Mouse (Mus musculus) NIH3T3 (cell line): ENCODE results near the gene Scgb2a2.
A peak's percentile ranks its signal among the peaks of the same experiment; 100 is the strongest.
"Not testable (repeated sequence)": the region's sequence is repeated elsewhere in the genome, so short reads cannot be mapped to it uniquely, and the experiment has no call there.

Experiments
- DNase-seq: peaks from one replicate; pipeline ENCODE4 v3.0.0-alpha.2; 2012; ENCODE audit warnings: low read depth

The Scgb2a2 gene

DNA sequence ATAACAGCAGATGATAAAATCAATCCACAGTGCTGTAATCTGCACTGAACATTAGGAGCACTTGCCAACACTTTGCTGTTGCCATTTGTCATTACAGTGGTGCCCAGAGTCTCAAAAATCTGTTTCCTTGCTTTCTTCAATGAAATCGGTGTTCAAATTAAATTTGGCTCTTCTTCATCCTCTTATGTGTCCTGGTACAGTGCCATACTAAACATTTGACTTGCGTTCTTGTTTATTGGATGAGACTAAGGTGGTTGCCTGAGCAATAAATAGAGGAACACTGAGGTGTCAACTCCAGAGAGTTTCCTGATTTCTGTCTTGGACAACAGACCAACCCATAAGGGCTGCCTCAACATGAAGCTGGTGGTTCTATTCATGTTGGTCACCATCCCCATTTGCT is at the start of gene Scgb2a2:
TSS of gene Scgb2a2 (plus strand) at position 301 of the 400 bp plus-strand sequence.
- DNase-seq = no peak

GRCm38 (mm10) chr19:9836581-9837340 is 10.6 kb upstream of the Scgb2a2 start:
- DNase-seq = not testable (repeated sequence)

DNA sequence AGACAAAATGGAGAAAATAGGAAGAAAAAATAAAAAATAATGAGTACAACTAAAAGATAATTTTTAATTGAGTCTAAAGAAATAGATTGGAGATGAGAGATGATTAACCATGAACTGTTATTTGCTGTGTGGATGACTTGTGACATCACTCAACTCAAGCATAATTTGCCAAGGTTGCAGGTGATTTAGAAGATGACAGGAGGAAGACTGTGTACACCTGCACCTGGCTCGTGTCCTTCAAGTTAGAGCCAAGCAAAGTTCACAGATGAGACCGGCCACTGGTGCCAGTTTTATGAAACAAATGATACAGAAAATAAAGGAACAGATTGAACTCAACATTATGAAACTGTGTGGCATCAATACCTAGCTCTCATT is 10.0 kb upstream of the Scgb2a2 start:
- DNase-seq = no peak

DNA sequence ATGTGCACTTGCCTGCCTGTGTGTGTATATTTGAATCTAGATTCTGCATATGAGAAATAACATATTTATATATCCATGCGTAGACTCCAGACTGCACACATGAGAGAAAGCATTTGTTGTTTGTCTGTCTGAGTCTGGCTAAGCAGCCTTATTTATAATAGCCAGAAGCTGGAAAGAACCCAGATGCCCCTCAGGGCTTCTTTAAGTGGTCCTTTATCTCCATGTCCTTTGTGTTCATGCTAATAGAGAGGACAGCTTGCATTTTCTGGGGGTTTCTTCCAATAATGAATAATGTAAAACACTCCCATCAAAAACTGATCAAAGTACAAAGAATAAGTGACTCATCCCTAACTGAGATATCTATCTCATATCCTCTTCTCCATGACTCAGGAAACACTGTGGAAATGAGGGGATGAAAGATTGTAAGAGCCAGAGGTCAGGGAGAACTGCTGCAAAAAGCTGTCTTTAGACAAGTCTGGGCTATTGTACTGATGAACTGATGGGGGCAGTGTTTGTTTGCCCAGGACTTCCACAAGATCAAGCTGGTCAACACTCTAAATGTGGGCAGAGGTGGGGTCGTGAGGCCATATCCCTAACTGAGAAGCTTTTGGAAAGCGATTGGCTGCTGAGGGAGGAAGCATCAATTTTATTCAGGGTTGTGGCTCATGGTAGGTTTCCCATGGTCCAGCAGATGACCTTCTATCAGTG is 2.2 kb downstream of the Scgb2a2 start:
- not testable (repeated sequence) for DNase-seq

- not testable (repeated sequence) for DNase-seq
Measured at GRCm38 (mm10) chr19:9860821-9861220, 13.5 kb downstream of the Scgb2a2 start.

GRCm38 (mm10) chr19:9864856-9865255 is 17.5 kb downstream of the Scgb2a2 start:
- peak; percentile 81 for DNase-seq

DNA sequence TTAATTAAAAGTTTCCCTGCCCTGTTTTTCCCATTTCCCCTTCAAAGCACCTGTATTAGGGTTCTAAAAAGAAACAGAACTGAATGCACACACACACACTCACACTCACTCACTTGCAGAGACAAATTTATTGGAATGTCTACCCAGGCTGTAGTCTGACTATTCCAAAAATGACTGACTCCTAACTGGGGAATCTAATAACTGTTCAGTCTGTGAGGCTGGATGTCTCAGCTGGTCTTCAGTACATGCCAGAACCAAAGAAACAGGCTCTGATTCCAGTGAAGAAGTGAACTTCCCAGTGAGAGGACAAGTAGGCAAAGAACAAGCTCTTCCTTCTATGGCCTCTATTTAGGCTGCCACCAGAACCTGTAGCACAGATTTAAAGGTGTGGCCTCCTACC is 18.1 kb downstream of the Scgb2a2 start:
- peak; percentile 35 for DNase-seq

DNA sequence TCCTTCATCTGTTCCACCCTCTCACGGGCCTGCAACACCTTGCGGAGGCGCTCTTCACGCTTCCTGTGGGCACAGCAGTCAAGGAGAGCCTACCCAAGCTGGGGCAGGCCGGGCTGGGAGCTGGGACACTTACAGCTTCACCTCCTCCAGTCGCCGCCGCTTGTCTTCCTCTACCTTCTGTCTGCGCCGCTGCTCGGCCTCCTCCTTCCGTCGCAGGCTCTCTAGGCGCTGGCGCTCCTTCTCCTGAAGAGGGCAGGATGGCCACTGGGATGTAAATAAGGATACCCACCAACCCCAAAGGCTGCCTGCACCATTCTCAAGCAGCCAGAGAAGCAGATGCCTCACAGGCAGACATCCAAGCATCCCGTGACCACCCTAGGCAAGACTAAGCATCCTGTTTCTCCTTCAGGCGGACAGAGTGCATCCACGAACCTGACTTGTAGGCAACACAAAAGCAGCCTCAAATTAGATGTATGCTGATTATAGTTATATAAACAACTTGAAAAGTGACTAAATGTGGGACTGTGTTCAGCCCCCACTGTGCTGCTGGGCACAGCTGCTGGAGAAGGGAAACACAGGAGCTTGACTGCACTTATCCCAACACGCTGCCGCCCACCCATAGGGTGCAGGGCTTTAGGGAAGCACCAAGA is 30.9 kb downstream of the Scgb2a2 start:
- no peak for DNase-seq

DNA sequence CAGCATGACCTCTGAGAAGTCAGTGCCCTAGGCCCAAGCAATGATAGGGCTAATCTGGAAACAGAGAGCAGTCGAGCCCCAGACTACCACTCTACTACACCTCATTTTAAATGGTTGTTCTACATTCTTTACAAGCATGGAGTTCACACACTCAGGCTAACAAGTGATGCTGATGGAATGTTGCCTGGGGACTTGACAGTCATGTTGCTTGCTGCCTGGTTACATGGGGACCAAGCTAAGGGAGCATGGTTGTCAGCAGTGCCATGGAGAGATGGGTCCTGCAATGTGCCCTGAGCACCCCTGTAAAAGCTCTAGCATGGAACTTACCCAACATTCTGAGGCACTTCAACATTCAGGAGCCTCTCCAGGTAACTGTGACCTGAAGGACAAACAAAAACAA is 39.0 kb downstream of the Scgb2a2 start:
- no peak for DNase-seq

- DNase-seq = peak; percentile 52
Measured at GRCm38 (mm10) chr19:9886771-9887170, 39.4 kb downstream of the Scgb2a2 start.

DNA sequence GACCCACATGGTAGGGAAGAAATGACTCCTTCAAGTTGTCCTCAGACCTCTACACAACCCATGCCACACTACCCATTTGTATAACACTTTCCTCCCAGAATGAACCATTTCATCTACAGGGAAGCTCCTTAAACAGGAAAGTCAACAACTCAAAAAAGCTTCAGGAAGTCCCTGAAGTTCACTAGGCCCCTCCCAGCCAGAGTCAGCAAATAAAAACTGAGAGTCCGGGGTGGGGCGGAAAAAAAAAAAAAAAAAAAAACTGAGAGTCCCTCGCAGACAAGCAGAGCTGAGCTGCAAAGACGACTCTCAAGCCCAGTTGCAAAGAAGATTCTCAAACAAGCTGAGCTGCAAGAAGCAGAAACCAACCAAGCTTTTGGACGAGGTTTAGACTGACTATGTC is 48.7 kb downstream of the Scgb2a2 start:
- DNase-seq = no peak

DNA sequence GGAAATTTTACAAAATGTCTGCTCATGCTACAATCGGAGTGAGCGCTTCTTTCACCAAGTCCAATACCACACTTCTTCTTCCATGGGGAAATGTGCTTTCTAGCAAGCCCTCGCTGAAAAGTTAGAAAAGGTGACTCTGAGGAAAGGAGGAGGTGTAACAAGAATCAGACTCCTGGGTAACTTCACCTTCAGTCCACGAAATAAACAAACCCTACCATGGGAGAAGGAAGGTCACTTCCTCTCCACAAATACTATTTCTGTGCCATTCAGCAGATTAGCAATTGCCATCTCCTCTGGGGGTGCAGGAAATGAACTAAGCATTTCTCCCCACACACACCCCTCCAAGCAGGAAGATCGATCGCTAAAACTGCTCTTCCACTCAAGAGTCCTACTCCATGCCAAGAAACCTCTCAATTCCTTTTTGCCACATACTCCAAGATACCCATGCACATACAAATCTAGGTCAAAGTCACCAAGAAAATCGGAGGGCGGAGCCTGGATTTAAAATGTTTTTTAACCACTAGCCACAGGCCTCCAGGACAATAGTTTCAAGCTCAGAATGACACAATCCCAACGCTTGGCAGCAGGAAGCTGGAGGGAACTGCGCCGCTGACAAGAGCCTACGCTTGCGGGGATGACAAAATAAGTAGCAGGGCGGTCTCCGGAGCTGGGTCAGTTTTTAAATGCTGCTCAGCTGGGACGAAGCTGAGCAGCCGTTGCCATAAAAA is 51.1 kb downstream of the Scgb2a2 start:
- DNase-seq = peak; percentile 51

- DNase-seq = peak; percentile 99
Measured at GRCm38 (mm10) chr19:9899072-9899779, 51.9 kb downstream of the Scgb2a2 start, which contains the start of gene Incenp. Gene Incenp (minus strand): TSS chr19:9899551.

- DNase-seq = no peak
Measured at GRCm38 (mm10) chr19:9899780-9900146, 52.4 kb downstream of the Scgb2a2 start.

GRCm38 (mm10) chr19:9900696-9901095 is 53.3 kb downstream of the Scgb2a2 start:
- not testable (repeated sequence) for DNase-seq
